Mouse (Mus musculus) kidney, adult 9 months (tissue): ENCODE data around the gene Socs5.
"Not testable (repeated sequence)": the region's sequence is repeated elsewhere in the genome, so short reads cannot be mapped to it uniquely, and the experiment has no call there.

Source experiments
- DNase-seq: peaks from one replicate; pipeline ENCODE4 v3.0.0; 2022

Gene Socs5

GRCm38 (mm10) chr17:87107623-87108221, at the start of gene Socs5:
Socs5 (plus strand) TSS chr17:87107679.
- DNase-seq, result no peak

GRCm38 (mm10) chr17:87062639-87063038, 44.8 kb upstream of the Socs5 start:
- DNase-seq, result peak; percentile 54

GRCm38 (mm10) chr17:87063461-87063860, 44.0 kb upstream of the Socs5 start:
- no peak for DNase-seq

- no peak for DNase-seq
These were observed 43.5 kb upstream of the Socs5 start for GRCm38 (mm10) chr17:87063969-87064368.

GRCm38 (mm10) chr17:87068997-87069396, 38.5 kb upstream of the Socs5 start:
- no peak for DNase-seq

GRCm38 (mm10) chr17:87072183-87072582, 35.3 kb upstream of the Socs5 start:
- not testable (repeated sequence) for DNase-seq

- DNase-seq, result no peak
These were observed 34.6 kb upstream of the Socs5 start for GRCm38 (mm10) chr17:87072766-87073440.

- no peak for DNase-seq
These were observed 34.0 kb upstream of the Socs5 start for GRCm38 (mm10) chr17:87073470-87073869.

- not testable (repeated sequence) for DNase-seq
These were observed 29.3 kb upstream of the Socs5 start for GRCm38 (mm10) chr17:87078217-87078616.

GRCm38 (mm10) chr17:87080724-87081123, 26.8 kb upstream of the Socs5 start:
- DNase-seq, result no peak

GRCm38 (mm10) chr17:87082547-87082946, 24.9 kb upstream of the Socs5 start:
- no peak for DNase-seq

- no peak for DNase-seq
These were observed 23.8 kb upstream of the Socs5 start for GRCm38 (mm10) chr17:87083671-87084070.

GRCm38 (mm10) chr17:87085726-87086125, 21.8 kb upstream of the Socs5 start:
- DNase-seq, result no peak

- no peak for DNase-seq
These were observed 18.2 kb upstream of the Socs5 start for GRCm38 (mm10) chr17:87089296-87089695.

GRCm38 (mm10) chr17:87093061-87093460, 14.4 kb upstream of the Socs5 start:
- DNase-seq, result no peak

GRCm38 (mm10) chr17:87096951-87097350, 10.5 kb upstream of the Socs5 start:
- no peak for DNase-seq

- DNase-seq, result no peak
These were observed 9.9 kb upstream of the Socs5 start for GRCm38 (mm10) chr17:87097576-87097975.

GRCm38 (mm10) chr17:87100947-87101346, 6.5 kb upstream of the Socs5 start:
- DNase-seq, result no peak

- DNase-seq, result peak; percentile 73
These were observed 4.8 kb upstream of the Socs5 start for GRCm38 (mm10) chr17:87102636-87103035.

GRCm38 (mm10) chr17:87103060-87103459, 4.4 kb upstream of the Socs5 start:
- DNase-seq, result no peak

- no peak for DNase-seq
These were observed 3.2 kb upstream of the Socs5 start for GRCm38 (mm10) chr17:87104276-87104675.

- no peak for DNase-seq
These were observed 1.5 kb upstream of the Socs5 start for GRCm38 (mm10) chr17:87105941-87106340.

- DNase-seq, result peak; percentile 98
These were observed 572 bp upstream of the Socs5 start for GRCm38 (mm10) chr17:87106691-87107523.
